Mouse (Mus musculus) bone marrow, adult 2 months (tissue): ENCODE data around the gene Atf4.

Experiments
- CTCF ChIP-seq: fragments of 200-500 bp; IDR thresholded peaks from 2 replicates; pipeline ENCODE4 v1.5.1; 2011; ENCODE audit warnings: low read length, control low read depth; ENCODE audit not compliant: control insufficient read depth, insufficient read depth
- POLR2A ChIP-seq: fragments of 200-500 bp; IDR thresholded peaks from 2 replicates; pipeline ENCODE4 v1.6.1; 2011; ENCODE audit warnings: low read depth, mild to moderate bottlenecking, control low read depth, low read length, borderline replicate concordance; ENCODE audit not compliant: control insufficient read depth

GRCm38 (mm10) chr15:80213688-80214087 lies 41.3 kb upstream of the Atf4 start:
- TF ChIP-seq POLR2A = no peak
- no peak for TF ChIP-seq CTCF
